Mouse (Mus musculus) megakaryocyte, adult 5-6 weeks (primary cell): Measurements from ENCODE around the gene BC067074. TPM values are rescaled to one million over a fixed set of nuclear protein-coding genes. Genes with fewer than 3 reads are reported as not detected.
"Not testable (repeated sequence)": the region's sequence is repeated elsewhere in the genome, so short reads cannot be mapped to it uniquely, and the experiment has no call there.

Experiments used
- ATAC-seq: 2 replicates; pipeline ENCODE4 v1.8.0; 2016; ENCODE audit warnings: mild to moderate bottlenecking, inconsistent platforms; ENCODE audit not compliant: poor library complexity, severe bottlenecking
- total RNA-seq, 2 experiments: library from RNA; stranded (forward) in 1 of 2; stranded (reverse) in 1 of 2; fragments of 153-499, 151-499 nt in 1 of 2; fragments of 221-1000, 200-1000 nt in 1 of 2; gene quantifications; 2 replicates each; pipeline versions ENCODE4 v1.2.3 to v1.2.4; 2015 to 2017

The BC067074 gene
- total RNA-seq (2015), result 0.07 and 0.22 TPM in 2 replicates
- total RNA-seq (2017), result 0.22 TPM in 1 of 2 replicates, not detected in the other

DNA sequence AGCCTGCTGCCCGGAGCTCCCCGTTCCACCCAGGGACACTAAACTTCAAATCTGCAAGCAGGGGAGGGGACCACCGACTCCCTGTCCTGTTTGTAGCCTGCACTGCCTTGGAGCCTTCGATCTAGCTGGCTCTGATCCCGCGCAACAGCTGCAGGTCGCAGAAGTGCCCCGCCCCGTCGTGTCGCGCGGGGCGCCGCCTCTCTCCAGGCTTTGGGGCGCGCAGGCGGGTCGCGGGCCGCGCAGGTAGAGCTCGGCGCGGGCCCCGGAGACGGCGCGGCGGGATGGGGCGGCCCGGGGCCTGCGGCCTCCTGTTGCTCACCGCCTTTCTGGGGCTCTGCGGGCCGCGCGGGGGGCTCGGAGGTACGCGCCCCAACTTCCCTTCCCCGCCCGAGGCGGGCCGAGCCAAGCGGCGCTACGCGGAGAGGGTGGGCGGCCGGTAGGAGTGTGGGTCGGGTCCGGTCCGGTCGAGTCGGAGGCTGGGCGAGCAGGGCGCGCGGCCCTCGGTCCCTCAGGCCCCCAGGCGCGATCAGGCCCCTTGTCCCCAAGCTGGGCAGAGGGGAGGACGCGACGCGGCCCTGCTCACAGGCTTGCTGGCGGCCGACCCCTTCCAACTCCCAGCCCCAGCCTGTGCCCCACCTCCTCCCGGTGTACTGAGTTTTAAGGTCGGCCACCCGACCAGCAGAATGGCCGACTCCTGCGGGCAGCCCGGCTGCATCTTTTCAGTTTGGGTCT, at the start of gene BC067074:
TSS of gene BC067074 (plus strand) at position 185 of the 732 bp plus-strand sequence.
- ATAC-seq, result no peak

DNA sequence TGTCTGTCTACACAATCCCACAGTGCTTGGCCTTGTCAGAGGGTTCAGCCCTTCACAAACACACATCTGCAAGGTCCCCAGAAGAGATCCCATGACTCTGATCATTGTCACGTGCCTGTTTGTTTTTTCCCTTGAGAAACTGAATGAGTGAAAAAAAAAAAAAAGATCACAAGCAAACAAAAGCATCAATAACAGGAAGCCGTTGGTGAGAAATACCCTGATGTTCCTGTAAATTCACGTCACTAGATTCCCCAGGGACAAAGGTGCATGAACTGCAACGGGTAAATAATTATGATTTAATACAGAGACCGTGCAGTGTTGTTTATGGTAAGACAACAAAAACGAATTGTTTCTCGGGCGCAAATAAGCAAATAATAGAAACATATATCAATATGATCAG, 47.9 kb upstream of the BC067074 start:
- ATAC-seq, result no peak

DNA sequence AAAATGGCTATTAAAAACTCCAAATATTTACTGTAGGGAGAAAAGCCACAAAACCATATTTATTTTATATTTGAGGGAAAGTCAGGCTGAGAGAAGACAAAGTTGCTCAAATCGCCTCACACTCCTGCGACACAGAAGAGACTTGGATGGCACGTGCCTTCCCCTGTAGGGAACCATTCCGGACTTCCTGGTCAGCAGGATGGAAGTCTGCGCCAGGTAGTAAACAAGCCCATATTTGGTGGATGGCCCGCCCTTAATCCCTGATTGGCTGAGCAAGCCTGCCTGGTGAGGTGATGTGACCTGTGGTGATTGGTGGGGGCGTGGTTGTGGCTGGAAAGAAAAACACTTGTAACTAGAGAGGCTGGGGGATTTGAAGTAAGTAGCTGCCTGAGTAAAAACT, 40.4 kb upstream of the BC067074 start:
- not testable (repeated sequence) for ATAC-seq

DNA sequence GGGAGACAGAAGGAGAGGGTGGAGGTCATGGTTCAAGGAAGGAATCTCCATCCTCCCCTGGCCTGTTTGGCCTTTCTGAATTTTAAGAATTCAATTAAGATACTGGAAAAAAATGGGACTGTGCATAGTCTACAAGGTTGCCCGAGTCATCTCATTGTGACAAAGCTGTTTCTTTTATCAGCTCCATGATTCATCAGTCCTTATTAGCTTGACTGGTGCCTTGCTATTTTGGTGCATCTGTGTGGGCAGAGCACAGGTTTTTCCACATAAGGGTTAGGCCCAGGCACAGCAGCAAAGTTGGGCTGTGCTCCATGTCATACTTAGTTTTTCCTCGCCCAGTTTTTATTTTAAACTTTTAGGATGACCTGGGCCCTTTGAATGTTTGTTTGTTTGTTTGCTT, 36.2 kb upstream of the BC067074 start:
- ATAC-seq, result no peak

DNA sequence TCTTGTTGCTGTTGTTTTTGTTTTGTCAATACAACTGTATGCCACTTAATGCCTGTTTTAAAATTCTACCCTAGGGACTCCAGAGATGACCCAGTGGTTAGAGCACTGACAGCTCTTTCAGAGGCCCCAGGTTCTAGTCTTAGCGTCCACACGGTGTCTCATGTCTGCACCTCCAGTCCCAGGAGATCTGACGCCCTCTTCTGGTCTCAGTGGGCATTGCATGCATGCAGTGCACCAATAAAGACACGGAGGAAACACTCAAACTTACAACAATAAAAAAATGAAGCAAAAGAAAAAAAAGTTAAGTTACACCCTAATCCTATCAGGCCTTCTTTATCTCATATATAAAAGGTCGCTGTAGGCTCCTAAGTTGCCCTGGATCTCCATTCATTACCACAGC, 35.8 kb upstream of the BC067074 start:
- ATAC-seq, result no peak

DNA sequence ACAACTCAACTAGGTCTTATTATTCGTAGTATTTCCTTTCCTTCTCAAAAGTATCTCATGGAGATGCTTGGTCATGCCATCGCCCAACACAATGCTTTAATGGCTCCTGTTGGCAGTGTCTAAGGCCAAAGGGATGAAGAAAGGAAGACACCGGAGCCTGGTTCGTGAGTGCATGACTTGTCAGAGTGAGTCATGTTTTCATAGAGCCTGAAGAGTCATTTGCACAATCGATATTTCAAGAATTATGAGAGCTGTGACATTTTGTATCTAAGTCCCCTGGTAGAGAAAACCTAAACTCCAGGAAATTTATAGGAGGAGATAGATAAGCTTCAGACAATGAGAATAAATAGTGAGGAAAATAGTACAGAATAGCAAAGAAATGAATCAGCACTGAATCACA, 33.7 kb upstream of the BC067074 start:
- ATAC-seq, result no peak

DNA sequence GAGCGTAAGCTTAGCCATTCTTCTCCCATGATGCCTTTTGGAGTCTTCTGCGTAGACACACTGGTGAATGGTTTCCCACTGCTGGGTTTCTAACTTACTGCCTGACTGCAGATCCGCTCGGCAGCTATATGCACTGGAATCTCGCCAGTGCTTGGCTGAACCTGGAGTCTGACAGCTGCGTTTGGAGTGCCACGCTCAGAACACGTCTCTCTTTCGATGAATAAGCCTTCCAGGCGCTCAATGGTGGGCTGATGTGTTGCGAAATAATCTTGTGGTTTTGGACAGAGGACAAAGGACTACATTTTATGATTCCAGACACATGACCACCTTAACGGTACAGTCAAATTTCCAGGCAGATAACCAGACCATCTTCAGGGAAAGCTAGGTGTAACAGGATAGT, 30.1 kb upstream of the BC067074 start:
- no peak for ATAC-seq

DNA sequence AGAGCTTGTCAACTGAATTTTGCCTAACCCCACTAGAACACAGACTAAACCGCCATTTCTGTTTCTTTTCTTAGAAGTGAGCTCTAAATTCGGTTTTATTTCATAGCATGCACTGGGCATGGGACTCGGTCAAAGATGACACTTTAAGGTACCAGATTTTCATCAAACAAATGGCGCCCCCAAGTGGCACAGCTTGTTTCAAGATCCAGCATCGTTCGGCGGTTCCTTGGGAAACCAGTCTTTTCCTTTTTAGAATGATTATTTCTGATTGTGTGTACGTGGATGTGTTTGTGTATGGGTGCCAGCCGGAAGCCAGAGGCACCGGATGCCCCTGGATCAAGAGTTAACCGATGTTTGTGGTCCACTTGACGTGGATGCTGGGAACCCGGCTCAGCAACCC, 27.7 kb upstream of the BC067074 start:
- ATAC-seq, result no peak

DNA sequence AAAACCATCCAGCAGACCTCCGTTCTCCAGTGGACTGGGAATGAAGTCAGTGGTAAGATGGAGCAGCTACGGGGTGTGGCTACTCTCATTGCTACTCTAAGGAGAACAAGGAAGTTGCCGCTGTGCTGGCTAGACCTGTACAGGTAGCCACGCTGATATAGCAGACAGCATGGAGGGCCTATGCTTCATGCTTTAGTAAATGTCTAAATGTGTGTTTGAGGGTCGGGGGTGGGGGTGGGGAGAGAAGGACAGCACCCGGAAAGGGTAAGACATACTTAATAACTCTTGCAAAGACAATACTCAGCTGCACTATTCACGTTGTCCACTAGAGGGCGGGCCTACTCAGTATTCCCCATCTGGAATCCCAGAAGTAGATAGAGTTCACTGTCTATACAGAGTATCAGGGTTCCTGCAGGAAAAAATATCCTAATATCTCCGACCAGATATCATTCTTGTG, 26.4 kb upstream of the BC067074 start:
- ATAC-seq, result peak; percentile 30

DNA sequence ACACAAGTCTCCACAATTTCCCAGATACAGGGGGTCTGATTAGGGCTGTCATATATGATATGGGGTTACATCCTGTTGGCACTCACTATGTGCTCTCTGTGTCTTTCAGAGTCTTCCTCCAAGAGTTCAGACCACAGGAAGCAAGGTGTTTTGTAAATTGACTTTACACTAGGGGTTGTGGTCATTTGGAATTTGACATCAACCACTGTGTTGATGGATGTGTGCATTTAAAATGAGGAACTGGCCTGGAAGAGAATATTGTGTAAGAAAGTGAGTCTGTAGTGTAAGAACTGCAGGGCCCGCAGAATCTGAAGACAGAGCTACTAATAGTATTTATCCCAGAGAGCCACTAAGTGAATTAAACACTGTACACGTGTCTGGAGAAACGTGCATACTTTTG, 25.8 kb upstream of the BC067074 start:
- peak; percentile 81 for ATAC-seq

DNA sequence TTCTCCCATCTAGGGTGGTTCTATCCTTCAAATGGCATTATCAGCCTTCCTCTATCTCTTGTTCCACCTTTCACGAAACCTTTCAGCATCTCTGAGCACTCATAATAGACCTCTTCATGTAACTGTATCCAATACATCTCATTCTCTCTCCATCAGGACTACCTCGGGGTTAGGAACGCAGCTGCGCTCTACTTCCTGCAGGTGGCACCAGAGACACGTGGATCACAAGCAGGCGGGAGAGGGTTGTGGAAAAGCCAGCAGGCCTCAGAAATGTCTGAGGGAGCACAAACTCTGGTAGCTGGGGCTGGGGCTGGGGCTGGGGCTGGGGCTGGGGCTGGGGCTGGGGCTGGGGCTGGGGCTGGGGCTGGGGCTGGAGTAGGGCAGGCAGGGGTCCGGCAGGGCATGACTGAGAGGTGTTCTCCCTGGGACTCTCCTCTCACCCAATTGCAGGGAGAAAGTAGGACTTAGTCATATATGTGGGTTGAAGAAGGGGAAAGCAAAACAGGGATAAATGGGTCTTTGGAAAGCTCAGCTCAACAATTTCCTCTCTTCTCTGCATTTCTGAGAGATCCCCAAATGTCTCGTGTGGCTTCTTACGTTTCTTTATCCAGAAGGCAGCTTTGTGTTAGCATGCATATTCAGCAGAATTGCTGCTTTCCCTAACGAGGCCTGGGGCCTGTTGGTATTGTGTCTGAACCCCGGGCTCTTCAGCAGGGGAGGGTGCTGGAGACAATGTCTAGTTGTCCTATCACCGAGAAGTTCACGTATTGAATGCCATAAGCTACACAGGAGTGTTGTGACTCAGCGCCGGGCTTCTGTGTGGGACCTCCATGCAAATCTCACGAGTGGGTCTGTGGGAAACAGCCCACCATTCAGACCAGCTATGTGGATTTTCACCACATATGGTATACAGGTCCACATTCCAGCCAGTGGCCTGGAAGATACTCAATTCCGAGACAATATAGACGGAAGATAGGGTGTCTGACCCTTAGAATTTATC, 22.9 kb upstream of the BC067074 start:
- peak; percentile 72 for ATAC-seq

DNA sequence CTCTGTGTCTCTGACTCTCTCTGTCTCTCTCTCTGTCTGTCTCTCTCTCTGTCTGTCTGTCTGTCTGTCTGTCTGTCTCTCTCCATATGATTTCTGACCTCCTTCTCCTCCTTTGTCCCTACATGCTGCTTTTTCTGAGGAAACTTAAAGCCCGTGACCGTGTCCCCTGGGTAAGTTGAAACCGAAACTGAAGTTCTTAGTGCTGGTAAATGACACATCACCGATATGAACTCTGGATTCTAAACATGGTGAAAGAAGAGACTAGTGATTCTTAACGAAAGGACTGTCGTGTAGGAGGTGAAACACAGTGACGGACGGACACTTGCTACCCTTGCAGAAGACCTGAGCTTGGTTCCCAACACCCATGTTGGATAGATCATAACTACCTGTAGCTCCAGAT, 21.8 kb upstream of the BC067074 start:
- no peak for ATAC-seq

DNA sequence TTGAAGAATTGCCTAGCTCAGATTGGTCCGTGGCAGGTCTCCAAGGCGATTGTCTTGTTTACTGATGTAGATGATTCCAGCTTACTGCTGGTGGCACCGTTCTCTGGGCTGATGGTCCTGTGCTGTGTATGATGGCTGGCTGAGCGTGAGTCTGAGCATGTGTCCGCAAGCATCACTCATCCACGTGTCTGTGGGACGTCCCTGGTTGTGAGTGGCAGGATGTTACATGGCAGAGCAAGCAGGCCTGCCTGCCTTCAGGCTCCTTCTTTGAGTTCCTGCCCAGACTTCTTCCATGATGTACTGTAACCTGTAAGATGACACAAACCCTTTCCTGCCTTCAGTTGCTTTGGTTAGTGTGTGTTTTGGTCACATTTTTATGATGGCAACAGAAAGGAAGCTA, 5.8 kb upstream of the BC067074 start:
- ATAC-seq, result no peak

DNA sequence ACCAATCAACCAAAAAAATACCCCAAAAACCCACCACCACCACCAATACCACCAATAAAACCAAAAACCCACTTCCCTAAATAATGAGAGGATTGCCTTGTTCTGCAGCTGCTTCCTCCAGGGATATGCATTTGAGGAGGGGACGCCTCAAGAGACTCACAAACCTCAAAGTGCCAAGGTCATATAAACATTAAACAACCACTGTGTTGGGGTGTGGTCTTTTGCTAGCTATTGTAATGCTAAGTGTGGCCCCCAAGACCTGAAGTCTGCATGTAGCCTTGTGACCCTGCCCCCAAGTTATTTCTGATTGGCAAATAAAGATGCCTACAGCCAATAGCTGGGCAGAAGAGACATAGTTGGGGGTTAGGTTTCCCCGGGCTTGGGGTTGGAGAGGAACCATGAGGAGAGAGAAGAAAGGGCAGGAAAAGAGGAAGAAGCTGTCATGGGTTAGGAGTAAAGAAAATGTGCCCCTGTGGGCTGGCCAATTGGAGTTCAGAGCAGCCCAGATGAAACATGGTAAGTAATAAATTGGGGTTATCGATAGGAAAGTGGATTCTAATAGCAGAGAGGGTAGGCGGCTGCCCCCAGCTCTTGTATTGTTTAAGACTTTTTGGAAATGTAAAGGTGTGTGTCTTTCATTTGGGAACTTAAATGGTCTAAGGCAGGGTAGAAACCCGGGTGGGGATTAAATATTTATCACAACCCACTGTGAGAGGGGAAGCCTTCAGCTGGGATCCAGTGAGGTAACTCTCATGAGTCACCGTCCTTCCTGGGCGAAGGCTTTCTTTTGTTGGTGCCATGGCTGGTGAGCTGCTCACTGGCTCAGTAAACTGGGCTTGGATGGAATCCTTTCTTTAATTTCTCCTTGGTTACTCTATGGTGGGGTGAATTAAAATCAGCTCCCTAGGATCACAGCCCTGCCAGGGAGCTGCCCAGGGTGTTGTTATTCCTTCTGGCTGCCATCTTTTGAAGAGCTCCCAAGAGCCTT, 4.5 kb upstream of the BC067074 start:
- ATAC-seq, result peak; percentile 35

DNA sequence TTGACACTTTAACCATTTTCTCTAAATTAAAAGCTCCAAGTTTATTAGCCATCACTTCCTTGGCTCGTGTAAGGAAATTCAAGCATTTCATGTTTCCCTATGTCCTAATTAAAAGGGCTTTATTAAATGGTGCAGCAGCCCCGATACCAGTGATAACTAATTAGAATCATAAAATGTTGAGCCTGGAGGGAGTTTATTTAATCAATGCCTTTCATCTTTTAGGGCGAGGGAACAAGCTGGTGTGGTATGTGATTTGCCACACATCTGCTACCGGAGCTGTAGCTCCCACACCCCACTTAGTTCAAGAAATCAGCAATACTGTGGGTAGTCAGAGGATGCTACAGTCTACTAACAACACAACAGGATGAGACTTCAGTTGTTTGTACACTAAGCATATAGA, 3.2 kb upstream of the BC067074 start:
- ATAC-seq, result no peak

DNA sequence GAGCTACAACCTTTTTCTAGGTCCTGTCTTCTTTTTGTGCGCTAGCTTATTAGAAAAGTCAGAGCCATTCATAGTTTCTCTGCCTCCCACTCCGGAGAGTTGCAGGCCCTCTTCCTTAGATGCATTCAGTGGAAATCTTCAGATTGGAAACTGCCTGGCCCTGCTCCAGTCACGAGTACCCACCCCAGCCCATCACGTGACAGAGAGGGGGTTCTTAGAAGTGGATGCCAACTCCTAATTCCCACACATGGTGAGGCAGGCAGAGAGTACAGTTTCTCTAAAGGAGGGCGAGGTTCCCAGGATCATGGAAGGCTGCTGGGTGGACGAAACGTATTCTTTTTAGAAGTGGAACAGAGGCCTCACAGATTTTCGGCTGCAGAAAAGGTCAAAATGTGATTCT, 958 bp upstream of the BC067074 start:
- ATAC-seq, result no peak

DNA sequence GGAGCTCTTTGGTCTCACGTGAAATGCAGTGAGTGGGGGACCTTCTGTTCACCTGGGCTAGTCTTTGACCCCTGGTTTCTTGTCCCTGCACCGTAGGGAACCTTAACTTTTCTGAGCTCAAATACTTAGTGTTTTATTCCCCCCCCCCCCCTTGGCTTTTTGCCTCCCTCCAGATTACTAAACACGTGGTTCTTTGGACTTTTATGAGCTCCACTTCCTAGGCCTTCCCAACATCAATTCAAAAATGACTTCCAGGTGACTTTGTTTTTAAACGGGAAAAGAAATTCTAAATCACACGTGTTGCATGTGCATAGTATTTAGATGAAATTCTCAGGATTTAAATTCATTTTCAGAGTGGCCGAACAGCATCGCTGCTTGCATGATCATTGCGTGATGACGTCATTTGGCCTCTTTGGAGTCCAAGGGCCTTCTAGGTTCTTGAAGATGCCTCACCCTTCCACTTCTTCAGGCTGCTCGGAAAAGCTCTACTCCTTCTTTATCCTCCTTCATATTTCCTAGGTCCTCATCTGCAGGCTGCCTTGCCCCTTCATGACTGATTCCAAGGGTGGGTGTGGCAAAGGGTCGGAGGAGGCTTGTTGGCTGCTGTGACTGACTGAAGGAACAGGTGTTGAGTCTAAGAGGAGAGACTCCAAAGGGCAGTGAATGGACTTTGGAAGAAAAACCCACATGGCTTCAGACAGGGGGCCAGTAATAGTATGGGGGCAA, 911 bp downstream of the BC067074 start:
- ATAC-seq, result no peak

DNA sequence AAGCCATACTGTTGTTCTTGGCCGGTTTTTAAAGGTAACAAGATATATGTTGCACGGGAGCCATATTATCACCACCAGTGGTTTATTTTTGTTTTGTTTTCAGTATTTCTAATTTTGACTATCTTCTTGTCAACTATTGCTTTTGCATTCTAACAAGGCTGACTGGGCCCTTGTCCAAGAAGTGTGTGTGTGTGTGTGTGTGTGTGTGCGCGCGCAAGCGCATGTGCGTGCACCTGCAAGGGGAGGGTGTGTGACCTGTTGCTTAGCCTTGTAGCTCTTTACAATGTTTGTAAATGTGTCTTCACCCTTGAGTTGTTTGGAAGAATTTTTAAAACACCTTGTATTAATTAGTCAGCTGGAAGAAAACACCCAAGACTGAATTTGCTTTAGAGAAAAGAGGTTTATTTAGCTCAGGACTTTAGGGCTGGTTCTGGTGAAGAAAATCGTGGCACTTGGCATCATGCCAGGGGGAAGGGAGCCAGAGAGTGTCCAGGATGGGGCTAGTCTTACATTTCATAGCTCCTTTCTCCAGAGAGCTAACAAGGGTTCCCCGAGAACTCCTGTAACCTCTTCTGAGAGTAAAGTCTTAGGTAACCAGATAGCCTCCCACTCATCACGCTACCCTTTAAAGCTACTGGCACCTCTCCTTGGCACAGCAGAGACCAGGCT, 3.0 kb downstream of the BC067074 start:
- ATAC-seq, result no peak

DNA sequence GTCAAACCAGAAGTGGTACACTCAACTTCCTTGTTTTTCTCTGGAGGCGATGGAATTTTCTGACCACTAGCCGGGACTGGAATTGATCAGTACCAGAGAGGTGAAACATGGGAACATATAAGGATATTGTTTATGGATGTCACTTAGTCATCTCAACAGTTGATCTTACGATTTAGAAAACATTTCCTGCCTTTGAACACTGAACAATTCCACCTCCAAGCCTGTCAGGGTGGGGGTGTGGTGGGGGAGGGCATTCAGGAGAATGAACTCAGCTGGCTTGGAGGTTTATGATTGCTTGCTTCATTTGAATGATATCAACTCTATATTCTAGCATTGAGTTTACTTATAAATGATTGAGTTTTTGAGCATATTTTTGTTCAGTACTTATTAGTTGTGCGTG, 13.6 kb downstream of the BC067074 start:
- ATAC-seq, result no peak
